Mouse (Mus musculus): ENCODE measurements around the gene Gm49387.
"Not testable (repeated sequence)": the region's sequence is repeated elsewhere in the genome, so short reads cannot be mapped to it uniquely, and the experiment has no call there.

GRCm38 (mm10) chr14:31602616-31602979, 38.1 kb downstream of the Gm49387 start:
- not testable (repeated sequence) for TF ChIP-seq CTCF (IDR thresholded peaks at IDR 0.05; ENCODE audit: extremely low read depth, insufficient read depth, insufficient read length, insufficient replicate concordance); POLR2A (IDR thresholded peaks at IDR 0.05; ENCODE audit: low read depth, low read length)
